8 mouse cellular contexts compared by ENCODE assay signal in genomic region chr1:180777660-180778402, GRCm38 (mm10). TPM values are rescaled to one million over a fixed set of nuclear protein-coding genes. Genes with fewer than 3 reads are reported as not detected.
DNase-seq lines count a peak whose midpoint lies in the region; ATAC-seq and TF ChIP-seq lines count a peak whose summit lies in the region.

No protein-coding gene starts in this region.

- H3K9ac ChIP-seq in embryonic facial prominence, embryonic 13.5 days: peak overlapping the region; percentile 89
- H3K9ac ChIP-seq in heart, adult 2 months (ENCODE audit: low read depth, low read length): peak overlapping the region; percentile 79
- H3K9ac ChIP-seq in limb, embryonic 11.5 days (ENCODE audit: low read length): peak overlapping the region; percentile 77
- peak overlapping the region; percentile 85 for H3K9ac ChIP-seq in midbrain, embryonic 13.5 days (replicated peaks)

- H3K9me3 ChIP-seq in embryonic facial prominence, embryonic 13.5 days: peaks cover 4% of the 10 kb centered on the region; the same call in 1 of the 2 replicates
- no peaks in the 10 kb centered on the region for H3K9me3 ChIP-seq in limb, embryonic 11.5 days (ENCODE audit: control insufficient read depth, low read length)
- no peaks in the 10 kb centered on the region; the same call in 1 of the 2 replicates for H3K9me3 ChIP-seq in midbrain, embryonic 13.5 days

- 0% methylated on average over 56 of the region's 56 CpGs for WGBS in embryonic facial prominence, embryonic 13.5 days
- under 1% methylated on average over 56 of the region's 56 CpGs for WGBS in heart, adult 2 months
- under 1% methylated on average over 56 of the region's 56 CpGs for WGBS in kidney, adult 2 months
- under 1% methylated on average over 56 of the region's 56 CpGs for WGBS in limb, embryonic 11.5 days
- under 1% methylated on average over 56 of the region's 56 CpGs for WGBS in midbrain, embryonic 13.5 days
- under 1% methylated on average over 56 of the region's 56 CpGs for WGBS in small intestine, adult 2 months

- peak; percentile 90 for DNase-seq in 3T3-L1 (ENCODE audit: low read depth, low spot score)
- DNase-seq in adrenal gland, postnatal 4 days (ENCODE audit: low spot score in 2 of 2): peak; percentile 66 to 75
- DNase-seq in heart, adult 2 months: peak; percentile 90 to 91
- peak; percentile 94 for DNase-seq in kidney, adult 2 months
- peak; percentile 90 for DNase-seq in limb, embryonic 11.5 days (ENCODE audit: low spot score)

- intact Hi-C loops in heart, adult 2 months (cut with DNase I): loop anchor here (1.0 to 2.0 kb wide), 2 partner anchors 35 to 73 kb away; partner anchors contain the start of genes H3f3a and Sde2

- peak; percentile 78 for ATAC-seq in embryonic facial prominence, embryonic 13.5 days (ENCODE audit: insufficient number of reproducible peaks, insufficient read depth, low FRiP score, low TSS enrichment, low read depth)
- peak; percentile 88 for ATAC-seq in limb, embryonic 11.5 days (ENCODE audit: insufficient number of reproducible peaks, low FRiP score, low TSS enrichment, low read depth)
- ATAC-seq in midbrain, embryonic 13.5 days: peak; percentile 87

- H3K4me1 ChIP-seq in embryonic facial prominence, embryonic 13.5 days: peaks cover 14% of the 10 kb centered on the region
- H3K4me1 ChIP-seq in heart, adult 2 months (ENCODE audit: control insufficient read depth, insufficient read depth, low read length): peaks cover 2% of the 10 kb centered on the region; the same call in 1 of the 2 replicates
- H3K4me1 ChIP-seq in kidney, adult 2 months (ENCODE audit: control insufficient read depth, insufficient read depth, low read length): peaks cover 15% of the 10 kb centered on the region
- peaks cover 3% of the 10 kb centered on the region; the same call in 1 of the 2 replicates for H3K4me1 ChIP-seq in limb, embryonic 11.5 days (ENCODE audit: control insufficient read depth, insufficient read depth, low read length)
- peaks cover 24% of the 10 kb centered on the region for H3K4me1 ChIP-seq in midbrain, embryonic 13.5 days (replicated peaks)
- peaks cover 36% of the 10 kb centered on the region for H3K4me1 ChIP-seq in small intestine, adult 2 months (ENCODE audit: control insufficient read depth, insufficient read depth, insufficient read length, low read length)

- H3K27ac ChIP-seq in embryonic facial prominence, embryonic 13.5 days: peak overlapping the region; percentile 96
- H3K27ac ChIP-seq in heart, adult 2 months: peak overlapping the region; percentile 94
- peak overlapping the region; percentile 99 for H3K27ac ChIP-seq in kidney, adult 2 months (ENCODE audit: insufficient read depth, low read depth, low read length)
- peak overlapping the region; percentile 95 for H3K27ac ChIP-seq in limb, embryonic 11.5 days (replicated peaks; ENCODE audit: low read depth, low read length)
- peak overlapping the region; percentile 88 for H3K27ac ChIP-seq in midbrain, embryonic 13.5 days
- peak overlapping the region; percentile 99 for H3K27ac ChIP-seq in small intestine, adult 2 months (ENCODE audit: insufficient read depth, low read depth, low read length)

- peak; percentile 77 for TF ChIP-seq CTCF in heart, adult 2 months (IDR thresholded peaks at IDR 0.05)
- peak; percentile 57 for TF ChIP-seq CTCF in kidney, adult 2 months (conservative IDR thresholded peaks at IDR 0.05; ENCODE audit: insufficient read depth, insufficient read length, low read depth, low read length)
- TF ChIP-seq CTCF in small intestine, adult 2 months (IDR thresholded peaks at IDR 0.05; ENCODE audit: extremely low read depth, insufficient read length, insufficient replicate concordance, low read depth, low read length): peak; percentile 47; the same call in 1 of the 2 replicates

- peak overlapping the region; percentile 73 for H3K4me3 ChIP-seq in embryonic facial prominence, embryonic 13.5 days
- H3K4me3 ChIP-seq in heart, adult 2 months: peak overlapping the region; percentile 62
- peak overlapping the region; percentile 81 for H3K4me3 ChIP-seq in kidney, adult 2 months (ENCODE audit: insufficient read depth, low read depth, low read length)
- peak overlapping the region; percentile 59 for H3K4me3 ChIP-seq in limb, embryonic 11.5 days (ENCODE audit: low read depth, low read length)
- peak overlapping the region; percentile 67 for H3K4me3 ChIP-seq in midbrain, embryonic 13.5 days (replicated peaks)
- peak overlapping the region; percentile 73 for H3K4me3 ChIP-seq in small intestine, adult 2 months (ENCODE audit: low read depth, low read length)

- no peak for TF ChIP-seq EP300 in heart, adult 2 months (IDR thresholded peaks at IDR 0.05; ENCODE audit: insufficient read depth, low read depth, low read length)

- no peaks in the 10 kb centered on the region for H3K79me2 ChIP-seq in heart, adult 2 months (replicated peaks; ENCODE audit: control insufficient read depth, insufficient read depth, low read length)

- no peaks in the 10 kb centered on the region for H3K36me3 ChIP-seq in embryonic facial prominence, embryonic 13.5 days
- no peaks in the 10 kb centered on the region for H3K36me3 ChIP-seq in heart, adult 2 months (ENCODE audit: control insufficient read depth, insufficient read depth, low read length)
- no peaks in the 10 kb centered on the region for H3K36me3 ChIP-seq in kidney, adult 2 months (ENCODE audit: control insufficient read depth, insufficient read depth, low read length)
- H3K36me3 ChIP-seq in limb, embryonic 11.5 days (ENCODE audit: control insufficient read depth, insufficient read depth, low read length): no peaks in the 10 kb centered on the region
- no peaks in the 10 kb centered on the region for H3K36me3 ChIP-seq in midbrain, embryonic 13.5 days
- no peaks in the 10 kb centered on the region for H3K36me3 ChIP-seq in small intestine, adult 2 months (ENCODE audit: control insufficient read depth, insufficient read depth, low read length)

- peak overlapping the region; percentile 93 for H3K4me2 ChIP-seq in embryonic facial prominence, embryonic 13.5 days
- H3K4me2 ChIP-seq in limb, embryonic 11.5 days (ENCODE audit: low read depth, severe bottlenecking): peak overlapping the region; percentile 81
- peak overlapping the region; percentile 96 for H3K4me2 ChIP-seq in midbrain, embryonic 13.5 days (replicated peaks)

- TF ChIP-seq POLR2A in heart, adult 2 months (IDR thresholded peaks at IDR 0.05; ENCODE audit: insufficient read depth, low read depth, low read length): peak; percentile 91
- peak; percentile 43 for TF ChIP-seq POLR2A in kidney, adult 2 months (IDR thresholded peaks at IDR 0.05; ENCODE audit: low read depth, low read length)
- peak; percentile 92 for TF ChIP-seq POLR2A in small intestine, adult 2 months (IDR thresholded peaks at IDR 0.05; ENCODE audit: low read depth, low read length)

- no peaks in the 10 kb centered on the region; the same call in 1 of the 2 replicates for H3K27me3 ChIP-seq in embryonic facial prominence, embryonic 13.5 days
- no peaks in the 10 kb centered on the region for H3K27me3 ChIP-seq in heart, adult 2 months (ENCODE audit: control insufficient read depth, insufficient read depth, low read length)
- H3K27me3 ChIP-seq in kidney, adult 2 months (replicated peaks; ENCODE audit: control insufficient read depth, insufficient read depth, low read length): no peaks in the 10 kb centered on the region
- H3K27me3 ChIP-seq in limb, embryonic 11.5 days (ENCODE audit: control insufficient read depth, insufficient read depth, low read length): no peaks in the 10 kb centered on the region
- H3K27me3 ChIP-seq in midbrain, embryonic 13.5 days: peaks cover 6% of the 10 kb centered on the region
- no peaks in the 10 kb centered on the region for H3K27me3 ChIP-seq in small intestine, adult 2 months (ENCODE audit: control insufficient read depth, insufficient read depth, low read length)

RNA-seq across cellular contexts. Expression of gene H3f3a, which starts 35.9 kb away (rescaled TPM):
- total RNA-seq in adrenal gland, postnatal 4 days (2021): 1,000 to 10,000 TPM; 1,038 to 1,039 TPM
- polyA plus RNA-seq in embryonic facial prominence, embryonic 13.5 days (2015; fragmentation: Nextera tagmentation; extraction: Ambion mirVana): 2,801 and 3,318 TPM in 2 replicates
- 100 to 1,000 TPM; 405 to 430 TPM for total RNA-seq in heart, adult 2 months (2021)
- polyA plus RNA-seq in heart, adult 2 months (2012; rRNA removed): 258 and 363 TPM in 2 replicates
- 324 and 348 TPM in 2 replicates for polyA plus RNA-seq in kidney, adult 2 months (2012; rRNA removed)
- 3,717 and 3,908 TPM in 2 replicates for polyA plus RNA-seq in limb, embryonic 11.5 days (2014; fragmentation: Nextera tagmentation; extraction: Ambion mirVana)
- polyA plus RNA-seq in midbrain, embryonic 13.5 days (2015; fragmentation: Nextera tagmentation; extraction: Ambion mirVana): 4,178 and 4,302 TPM in 2 replicates
- 156 and 262 TPM in 2 replicates for polyA plus RNA-seq in small intestine, adult 2 months (2012; rRNA removed)

RNA-seq across cellular contexts. Expression of gene Acbd3, which starts 52.0 kb away (rescaled TPM):
- 10 to 100 TPM; 42.6 to 46.5 TPM for total RNA-seq in adrenal gland, postnatal 4 days (2021)
- polyA plus RNA-seq in embryonic facial prominence, embryonic 13.5 days (2015; fragmentation: Nextera tagmentation; extraction: Ambion mirVana): 24.1 and 25.5 TPM in 2 replicates
- total RNA-seq in heart, adult 2 months (2021): 10 to 100 TPM; 20.6 to 23.8 TPM
- 9.0 and 15.7 TPM in 2 replicates for polyA plus RNA-seq in heart, adult 2 months (2012; rRNA removed)
- polyA plus RNA-seq in kidney, adult 2 months (2012; rRNA removed): 9.6 and 12.1 TPM in 2 replicates
- polyA plus RNA-seq in limb, embryonic 11.5 days (2014; fragmentation: Nextera tagmentation; extraction: Ambion mirVana): 22.5 and 24.7 TPM in 2 replicates
- 21.7 and 24.6 TPM in 2 replicates for polyA plus RNA-seq in midbrain, embryonic 13.5 days (2015; fragmentation: Nextera tagmentation; extraction: Ambion mirVana)
- 5.5 and 10.7 TPM in 2 replicates for polyA plus RNA-seq in small intestine, adult 2 months (2012; rRNA removed)

Comparison
In these comparisons a context has a peak if more than half of its experiments do, and no peak if none do; other contexts are left out.
1. Peak in every context shown above with its lines: DNase-seq, ATAC-seq, H3K4me3 ChIP-seq and H3K27ac ChIP-seq.